Mouse (Mus musculus): ENCODE results near the gene Atp2a1. TPM values are rescaled to one million over a fixed set of nuclear protein-coding genes. Genes with fewer than 3 reads are reported as not detected.
A peak's percentile ranks its signal among the peaks of the same experiment; 100 is the strongest.
"Not testable (repeated sequence)": the region's sequence is repeated elsewhere in the genome, so short reads cannot be mapped to it uniquely, and the experiment has no call there.

The Atp2a1 gene
- total and polyA plus RNA-seq, 3 experiments, result 0.38 to 0.74 TPM; not detected in 1

GRCm38 (mm10) chr7:126487617-126488385 lies 24.9 kb upstream of the Atp2a1 start:
- Histone ChIP-seq H3K4me3 (replicated peaks in 1 of 3; ENCODE audit: low read depth in 2 of 3, low read length in 2 of 3, poor library complexity in 1 of 3) (peak overlapping the region; percentile 87 to 94 (median 91)), H3K27ac (ENCODE audit: insufficient read depth, low read depth) (peak overlapping the region; percentile 59; the same call in 1 of the 2 replicates), H3K4me1 (ENCODE audit: control insufficient read depth in 1 of 2, insufficient read depth in 2 of 2) (peaks cover 5 to 31% of the 10 kb centered on the region in 2 experiments; a peak in 3 of 4 replicates), H3K9ac (ENCODE audit: insufficient read depth, low read depth) (peak overlapping the region; percentile 72), H3K36me3 (replicated peaks in 1 of 2; ENCODE audit: control insufficient read depth in 1 of 2, insufficient read depth in 1 of 2, low read length in 1 of 2) (peaks cover 34 to 40% of the 10 kb centered on the region in 2 experiments), H3K4me2 (ENCODE audit: insufficient read depth, low read depth, poor library complexity, severe bottlenecking) (peak overlapping the region; percentile 41), H3K79me2 (replicated peaks; ENCODE audit: control insufficient read depth, extremely low read depth, insufficient read depth, poor library complexity, severe bottlenecking) (peaks cover 15% of the 10 kb centered on the region; the same call in 1 of the 2 replicates)
- dilution Hi-C loops (cut with MboI; ENCODE audit: extremely low pct_ligation_motif_present, extremely low pct_unique_long_range_greater_than_20kb, low sequenced_read_pairs); H3K9me3 ChIP-seq (replicated peaks; ENCODE audit: low read length); H3K27me3 ChIP-seq (replicated peaks); in situ Hi-C loops (cut with MboI; ENCODE audit: low pct_ligation_motif_present, low pct_unique_long_range_greater_than_20kb, low sequenced_read_pairs); DNase-seq (ENCODE audit: extremely low read depth): not testable (repeated sequence)

GRCm38 (mm10) chr7:126487052-126487483 lies 24.2 kb upstream of the Atp2a1 start, which contains the start of gene Tufm:
Tufm (plus strand) TSS chr7:126487361.
- H3K4me1 ChIP-seq (ENCODE audit: control insufficient read depth in 1 of 2, insufficient read depth in 2 of 2), result peaks cover 2 to 28% of the 10 kb centered on the region in 2 experiments

GRCm38 (mm10) chr7:126482392-126482871 lies 19.5 kb upstream of the Atp2a1 start:
- in situ Hi-C loops (cut with MboI; ENCODE audit: low pct_ligation_motif_present, low pct_unique_long_range_greater_than_20kb, low sequenced_read_pairs) (no loop called here), dilution Hi-C loops (cut with MboI; ENCODE audit: extremely low pct_ligation_motif_present, extremely low pct_unique_long_range_greater_than_20kb, low sequenced_read_pairs) (no loop called here)
- H3K27ac ChIP-seq (ENCODE audit: insufficient read depth, low read depth), result no peak overlapping the region
- no peaks in the 10 kb centered on the region for H3K27me3 ChIP-seq (replicated peaks)
- H3K4me1 ChIP-seq (ENCODE audit: control insufficient read depth in 1 of 2, insufficient read depth in 2 of 2), result peaks cover 0 to 10% of the 10 kb centered on the region in 2 experiments; a peak in 3 of 4 replicates
- peak overlapping the region; percentile 72 for H3K4me2 ChIP-seq (ENCODE audit: insufficient read depth, low read depth, poor library complexity, severe bottlenecking)
- H3K9me3 ChIP-seq (replicated peaks; ENCODE audit: low read length), result peaks cover 3% of the 10 kb centered on the region
- peaks cover 0 to 2% of the 10 kb centered on the region in 2 experiments for H3K36me3 ChIP-seq (replicated peaks in 1 of 2; ENCODE audit: control insufficient read depth in 1 of 2, insufficient read depth in 1 of 2, low read length in 1 of 2)
- H3K4me3 ChIP-seq (replicated peaks in 1 of 3; ENCODE audit: low read depth in 2 of 3, low read length in 2 of 3, poor library complexity in 1 of 3), result peak overlapping the region in 2 of 3 experiments; percentile 25 to 32
- peaks cover under 1% of the 10 kb centered on the region; the same call in 1 of the 2 replicates for H3K79me2 ChIP-seq (replicated peaks; ENCODE audit: control insufficient read depth, extremely low read depth, insufficient read depth, poor library complexity, severe bottlenecking)
- peak; percentile 89 for DNase-seq (ENCODE audit: extremely low read depth)
- H3K9ac ChIP-seq (ENCODE audit: insufficient read depth, low read depth), result peak overlapping the region; percentile 42; the same call in 1 of the 2 replicates
- TF ChIP-seq ZKSCAN1 (IDR thresholded peaks at IDR 0.05; ENCODE audit: borderline replicate concordance, low read depth, low read length), result no peak
- TF ChIP-seq UBTF (IDR thresholded peaks at IDR 0.05; ENCODE audit: low read depth, low read length), result peak; percentile 38; the same call in 1 of the 2 replicates
- no peak for TF ChIP-seq KAT2A (IDR thresholded peaks at IDR 0.05; ENCODE audit: insufficient replicate concordance, low read length)
- TF ChIP-seq NELFE (IDR thresholded peaks at IDR 0.05; ENCODE audit: low read depth, low read length), result no peak
- no peak for TF ChIP-seq ZC3H11A (IDR thresholded peaks at IDR 0.05; ENCODE audit: low read depth, low read length)
- TF ChIP-seq IRF4 (IDR thresholded peaks at IDR 0.05; ENCODE audit: low read depth, low read length), result peak; percentile 19; the same call in 1 of the 2 replicates
- TF ChIP-seq POLR2AphosphoS2 (IDR thresholded peaks at IDR 0.05; ENCODE audit: low read depth, low read length), result no peak
- no peak for TF ChIP-seq PAX5 (IDR thresholded peaks at IDR 0.05; ENCODE audit: low read length)
- no peak for TF ChIP-seq MYC (IDR thresholded peaks at IDR 0.05; ENCODE audit: low read depth, low read length)
- no peak for TF ChIP-seq SMC3 (IDR thresholded peaks at IDR 0.05; ENCODE audit: low read depth, low read length)
- no peak for TF ChIP-seq CHD1 (IDR thresholded peaks at IDR 0.05; ENCODE audit: low read depth, low read length)
- no peak for TF ChIP-seq EP300 (IDR thresholded peaks at IDR 0.05; ENCODE audit: low read length)
- TF ChIP-seq GABPA (IDR thresholded peaks at IDR 0.05; ENCODE audit: insufficient replicate concordance, low read depth, low read length), result no peak
- no peak for TF ChIP-seq E2F4 (IDR thresholded peaks at IDR 0.05; ENCODE audit: insufficient replicate concordance, low read depth, low read length)
- peak; percentile 85 for TF ChIP-seq POLR2A (IDR thresholded peaks at IDR 0.05; ENCODE audit: low read depth, low read length)
- no peak for TF ChIP-seq USF2 (conservative IDR thresholded peaks at IDR 0.05; ENCODE audit: low read depth, low read length)
- TF ChIP-seq TBP (conservative IDR thresholded peaks at IDR 0.05; ENCODE audit: low read depth, low read length), result no peak
- TF ChIP-seq TCF12 (IDR thresholded peaks at IDR 0.05; ENCODE audit: low read depth, low read length), result no peak
- TF ChIP-seq ZNF384 (IDR thresholded peaks at IDR 0.05; ENCODE audit: low read depth, low read length), result no peak
- TF ChIP-seq SIN3A (IDR thresholded peaks at IDR 0.05; ENCODE audit: low read length), result 0 out of 2 replicates have a peak, but pooled peaks have one; percentile 62
- no peak for TF ChIP-seq JUN (IDR thresholded peaks at IDR 0.05; ENCODE audit: insufficient read depth, low read depth, low read length)

More at GRCm38 (mm10) chr7:126487052-126487483, 24.2 kb upstream of the Atp2a1 start, which contains the start of gene Tufm:
- in situ Hi-C loops (cut with MboI; ENCODE audit: low pct_ligation_motif_present, low pct_unique_long_range_greater_than_20kb, low sequenced_read_pairs), result no loop called here
- Histone ChIP-seq H3K27me3 (replicated peaks) (no peaks in the 10 kb centered on the region), H3K27ac (ENCODE audit: insufficient read depth, low read depth) (peak within 1 kb of the TSS; percentile 68; the same call in 1 of the 2 replicates), H3K4me2 (ENCODE audit: insufficient read depth, low read depth, poor library complexity, severe bottlenecking) (peak within 1 kb of the TSS; percentile 90), H3K4me3 (replicated peaks in 1 of 3; ENCODE audit: low read depth in 2 of 3, low read length in 2 of 3, poor library complexity in 1 of 3) (peak within 1 kb of the TSS; percentile 87 to 94 (median 91)), H3K79me2 (replicated peaks; ENCODE audit: control insufficient read depth, extremely low read depth, insufficient read depth, poor library complexity, severe bottlenecking) (peaks cover 15% of the 10 kb centered on the region; the same call in 1 of the 2 replicates), H3K9ac (ENCODE audit: insufficient read depth, low read depth) (peak within 1 kb of the TSS; percentile 98), H3K36me3 (replicated peaks in 1 of 2; ENCODE audit: control insufficient read depth in 1 of 2, insufficient read depth in 1 of 2, low read length in 1 of 2) (peaks cover 27 to 33% of the 10 kb centered on the region in 2 experiments), H3K9me3 (replicated peaks; ENCODE audit: low read length) (no peaks in the 10 kb centered on the region)
- DNase-seq (ENCODE audit: extremely low read depth), result peak; percentile 98
- TF ChIP-seq SMC3 (IDR thresholded peaks at IDR 0.05; ENCODE audit: low read depth, low read length) (no peak), POLR2A (IDR thresholded peaks at IDR 0.05; ENCODE audit: low read depth, low read length) (peak; percentile 78), TBP (conservative IDR thresholded peaks at IDR 0.05; ENCODE audit: low read depth, low read length) (0 out of 2 replicates have a peak, but pooled peaks have one; percentile 37), MYC (IDR thresholded peaks at IDR 0.05; ENCODE audit: low read depth, low read length) (no peak), BHLHE40 (IDR thresholded peaks at IDR 0.05; ENCODE audit: low read depth, low read length) (no peak)
- dilution Hi-C loops (cut with MboI; ENCODE audit: extremely low pct_ligation_motif_present, extremely low pct_unique_long_range_greater_than_20kb, low sequenced_read_pairs), result no loop called here

All from CH12.LX (cell line).